Mouse (Mus musculus): ENCODE measurements around the gene Cdc34.

The Cdc34 gene

GRCm38 (mm10) chr10:79723047-79723446 lies 41.1 kb downstream of the Cdc34 start:
- DNase-seq = no peak

- no peak for DNase-seq
These were observed 41.7 kb downstream of the Cdc34 start for GRCm38 (mm10) chr10:79723692-79724091.

GRCm38 (mm10) chr10:79726090-79726489 lies 44.1 kb downstream of the Cdc34 start:
- peak; percentile 67 for DNase-seq

- no peak for DNase-seq
These were observed 46.6 kb downstream of the Cdc34 start for GRCm38 (mm10) chr10:79728323-79729249.

GRCm38 (mm10) chr10:79729357-79729965 lies 47.5 kb downstream of the Cdc34 start:
- DNase-seq = no peak

GRCm38 (mm10) chr10:79732500-79732899 lies 50.5 kb downstream of the Cdc34 start:
- peak; percentile 58 for DNase-seq

GRCm38 (mm10) chr10:79733847-79734246 lies 51.9 kb downstream of the Cdc34 start:
- DNase-seq = no peak

- DNase-seq = no peak
These were observed 53.4 kb downstream of the Cdc34 start for GRCm38 (mm10) chr10:79735361-79735760.

- DNase-seq = no peak
These were observed 54.7 kb downstream of the Cdc34 start for GRCm38 (mm10) chr10:79736706-79737105.
